Mouse (Mus musculus) kidney, postnatal 36 days (tissue): ENCODE measurements at regions not wholly inside any gene's neighbourhood (a gene's known extent, or its start where the extent isn't known, plus 50 kb on each side); places are given as distances from the start of the nearest gene placed in this dataset.
A peak's percentile ranks its signal among the peaks of the same experiment; 100 is the strongest.

Experiments
- DNase-seq, 2 experiments: peaks; one replicate each; pipeline ENCODE4 v3.0.0; 2021 to 2022; ENCODE audit warnings: mixed read lengths in 2 of 2

DNA sequence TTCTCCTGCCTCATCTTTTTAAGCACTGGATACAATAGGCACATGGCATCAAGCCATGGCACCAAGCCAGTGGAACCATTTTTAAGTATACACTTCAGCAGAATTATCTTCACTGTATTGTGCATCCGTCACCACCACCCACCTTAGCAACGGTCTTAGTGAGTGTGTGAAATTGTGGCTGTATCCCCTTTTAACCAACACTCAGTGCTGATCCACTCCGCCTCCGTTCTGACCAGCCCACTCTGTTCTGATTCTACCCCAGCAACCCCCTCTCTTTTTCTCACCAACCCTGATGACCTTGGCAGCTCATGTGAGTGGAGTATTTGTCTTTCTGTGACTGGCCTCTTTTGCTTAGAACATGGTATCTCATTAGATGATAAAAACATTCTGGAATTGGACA, 662.2 kb downstream of the Zfp706 start:
- no peak for DNase-seq

DNA sequence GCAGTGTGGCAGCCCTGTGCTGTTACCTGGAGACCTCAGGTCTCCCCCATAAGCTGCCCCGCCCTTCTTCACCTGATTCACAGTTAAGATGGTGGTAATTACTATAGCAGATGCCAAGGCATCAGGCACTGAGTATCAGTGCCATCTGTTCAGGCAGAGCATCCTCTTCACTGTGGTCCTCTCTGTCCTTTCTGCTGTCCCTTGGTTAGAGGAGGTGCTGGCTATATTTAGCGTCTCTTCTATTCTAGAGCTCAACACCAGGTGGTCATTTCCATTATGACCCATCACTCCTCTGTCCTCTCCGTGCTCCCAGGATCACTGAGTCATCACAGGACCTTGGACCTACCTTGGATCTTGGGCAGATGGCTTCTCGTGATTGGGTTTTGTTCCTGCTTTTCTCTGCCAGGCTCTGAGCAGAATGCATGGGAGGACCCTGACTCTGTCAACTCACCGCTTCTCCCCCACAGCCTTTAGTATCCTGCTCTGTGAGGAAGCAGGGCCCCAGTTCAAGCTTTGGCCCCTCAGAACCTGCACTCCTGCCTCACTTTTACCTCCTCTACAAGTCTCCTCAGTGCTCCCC, 667.5 kb downstream of the Zfp706 start:
- DNase-seq, result no peak

DNA sequence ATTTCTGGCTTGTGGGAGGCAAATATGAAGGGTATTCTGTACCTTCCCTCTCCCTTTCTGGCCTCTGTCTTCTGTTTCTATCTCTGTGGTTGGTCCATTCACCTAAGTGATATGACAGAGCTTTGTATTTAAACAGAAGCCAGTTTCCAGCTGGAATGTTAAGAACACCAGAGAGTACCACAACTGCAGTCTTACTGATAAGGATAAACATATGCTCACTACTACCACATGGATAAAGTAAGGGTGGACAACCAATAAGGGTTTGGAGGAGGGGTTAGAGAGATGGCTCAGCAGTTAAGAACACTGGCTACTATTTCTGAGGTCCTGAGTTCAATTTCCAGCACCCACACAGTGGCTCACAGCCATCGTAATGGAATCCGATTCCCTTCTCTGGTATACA, 668.8 kb downstream of the Zfp706 start:
- no peak for DNase-seq

DNA sequence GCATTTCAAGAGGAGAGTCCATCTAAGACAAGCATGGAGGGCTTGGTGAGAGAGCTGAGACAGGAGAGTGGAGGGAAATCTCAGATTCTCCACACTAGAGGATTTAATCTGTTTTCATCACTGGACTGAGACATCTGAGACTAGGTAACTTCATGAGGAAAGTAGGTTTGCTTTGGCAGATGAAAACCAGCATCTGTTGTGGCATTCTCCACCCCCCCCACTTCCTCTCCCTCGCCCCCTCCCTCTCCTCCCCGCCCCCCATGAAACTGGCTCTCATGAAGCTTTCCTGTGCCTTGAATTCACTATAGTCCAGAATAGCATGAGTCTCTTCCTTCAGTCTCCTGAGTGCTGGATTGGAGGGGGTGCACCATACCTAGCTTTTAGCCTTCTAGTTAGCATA, 670.7 kb downstream of the Zfp706 start:
- no peak for DNase-seq

GRCm38 (mm10) chr15:36335116-36335515, 672.5 kb downstream of the Zfp706 start:
- DNase-seq, result peak in 1 of 2 experiments; percentile 24

DNA sequence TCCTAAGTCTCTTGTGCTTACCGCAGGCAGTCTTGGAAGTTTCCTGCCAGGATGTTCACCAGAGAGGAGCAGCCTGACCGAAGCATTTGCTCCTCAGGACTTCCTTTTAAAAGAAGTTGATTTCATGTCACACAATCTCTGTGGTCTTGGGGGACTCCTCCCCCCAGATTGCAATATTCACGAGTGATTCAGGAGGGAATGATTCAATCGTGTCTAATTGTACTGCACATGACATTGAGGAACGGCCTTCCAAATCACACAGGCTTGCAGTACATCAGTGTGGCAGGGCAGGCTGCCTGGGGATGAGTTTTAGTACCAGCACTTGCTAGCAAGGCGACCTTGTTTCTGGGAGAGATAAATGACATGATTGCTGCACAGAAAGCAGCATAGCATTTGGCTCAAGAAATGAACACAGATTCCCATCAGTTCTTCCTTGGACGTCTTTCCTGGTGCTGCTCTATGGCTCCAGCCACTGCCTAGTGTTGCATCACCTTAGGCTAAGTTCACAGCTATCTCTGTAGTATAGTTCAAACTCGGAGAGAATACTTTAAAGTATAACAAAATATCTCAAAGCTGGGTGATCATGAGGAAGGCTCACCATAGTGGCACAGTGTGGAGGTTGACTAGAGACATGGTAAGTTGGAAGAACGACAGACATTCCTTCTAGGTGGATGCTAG, 673.0 kb downstream of the Zfp706 start:
- peak in 1 of 2 experiments; percentile 11 for DNase-seq

GRCm38 (mm10) chr15:36333857-36334256, 673.7 kb downstream of the Zfp706 start:
- no peak for DNase-seq

DNA sequence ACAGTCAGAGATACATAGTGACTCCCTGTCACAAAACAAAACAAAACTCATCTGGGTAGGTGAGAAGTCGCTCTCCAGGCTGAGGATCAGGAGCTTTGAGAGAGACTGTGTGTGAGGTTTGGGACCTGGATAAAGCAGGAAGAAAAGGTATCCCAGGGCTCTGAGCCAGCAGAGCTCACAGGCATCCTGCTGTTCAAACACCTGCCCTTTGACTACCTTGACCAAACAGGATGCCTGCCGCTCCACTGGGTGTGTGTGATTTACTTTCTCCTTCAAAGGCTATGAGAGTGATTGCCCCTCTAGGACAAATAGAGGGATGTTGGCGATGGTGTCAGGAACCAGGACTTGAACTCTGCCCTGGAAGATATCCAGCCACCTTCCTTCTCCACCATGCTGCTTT, 674.3 kb downstream of the Zfp706 start:
- DNase-seq, result no peak
